12 mouse cellular contexts compared by ENCODE assay signal in genomic region chr8:31371656-31372055, GRCm38 (mm10).
"Had no signal": no experiment of that assay in that cellular context is flagged by ENCODE, and none has a peak within 500 bp of the region (broad histone marks: within the 10 kb centered on the region; RNA-seq: fewer than 3 reads in every experiment).

No protein-coding gene starts in this region.

- DNase-seq: kidney, postnatal 14 days; lung, adult 2 months; thymus, postnatal 4 days had no signal

- H3K9ac ChIP-seq: intestine, embryonic 15.5 days; kidney, embryonic 15.5 days; liver, embryonic 15.5 days; neural tube, embryonic 12.5 days had no signal

- H3K4me3 ChIP-seq: intestine, embryonic 15.5 days; kidney, embryonic 15.5 days; left cerebral cortex, adult 2 months; limb, embryonic 10.5 days; liver, embryonic 15.5 days; neural tube, embryonic 12.5 days had no signal

- ATAC-seq: intestine, embryonic 15.5 days; lung, postnatal 0 days had no signal

- H3K27me3 ChIP-seq: intestine, embryonic 15.5 days; kidney, embryonic 15.5 days; liver, embryonic 15.5 days; neural tube, embryonic 12.5 days had no signal

- H3K9me3 ChIP-seq: intestine, embryonic 15.5 days; kidney, embryonic 15.5 days; limb, embryonic 10.5 days; liver, embryonic 15.5 days; neural tube, embryonic 12.5 days had no signal

- H3K36me3 ChIP-seq: intestine, embryonic 15.5 days; kidney, embryonic 15.5 days; limb, embryonic 10.5 days; liver, embryonic 15.5 days; neural tube, embryonic 12.5 days had no signal

- H3K27ac ChIP-seq: intestine, embryonic 15.5 days; kidney, embryonic 15.5 days; left cerebral cortex, adult 2 months; limb, embryonic 10.5 days; liver, embryonic 15.5 days; neural tube, embryonic 12.5 days; stomach, postnatal 0 days had no signal

- H3K4me1 ChIP-seq: intestine, embryonic 15.5 days; liver, embryonic 15.5 days; neural tube, embryonic 12.5 days had no signal

- H3K4me2 ChIP-seq: intestine, embryonic 15.5 days; kidney, embryonic 15.5 days; liver, embryonic 11.5 days; liver, embryonic 15.5 days; neural tube, embryonic 12.5 days had no signal
